Mouse (Mus musculus): ENCODE measurements at regions not wholly inside any gene's neighbourhood (a gene's known extent, or its start where the extent isn't known, plus 50 kb on each side); places are given as distances from the start of the nearest gene placed in this dataset.

DNA sequence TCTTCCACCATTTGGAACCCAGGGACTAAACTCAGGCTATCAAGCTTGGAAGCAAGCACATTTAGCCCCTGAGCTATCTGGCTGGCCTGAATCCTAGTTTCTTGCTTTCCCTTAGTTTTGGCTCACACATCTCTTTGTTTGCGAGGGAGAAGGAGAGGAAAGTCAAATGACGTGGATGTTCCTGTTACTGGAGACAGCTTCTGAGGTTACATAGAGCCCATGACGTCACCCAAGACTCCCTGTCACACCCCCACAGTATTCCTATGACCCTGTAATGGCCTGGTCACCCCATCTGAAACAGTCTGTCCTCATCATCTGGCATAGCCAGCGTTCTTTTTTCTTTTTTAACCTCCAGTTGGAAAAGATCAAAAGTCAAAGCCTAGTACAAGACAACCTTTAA, 400.1 kb upstream of the Jarid2 start:
- TF ChIP-seq CTCF (IDR thresholded peaks at IDR 0.05; ENCODE audit: borderline replicate concordance, insufficient read depth, low read depth, low read length) (no peak), POLR2A (IDR thresholded peaks at IDR 0.05; ENCODE audit: borderline replicate concordance, insufficient read depth, low read length) (no peak)

Data from cerebellum, adult 2 months (tissue).